Mouse (Mus musculus): Measurements from ENCODE around the gene Bag3.

The Bag3 gene

DNA sequence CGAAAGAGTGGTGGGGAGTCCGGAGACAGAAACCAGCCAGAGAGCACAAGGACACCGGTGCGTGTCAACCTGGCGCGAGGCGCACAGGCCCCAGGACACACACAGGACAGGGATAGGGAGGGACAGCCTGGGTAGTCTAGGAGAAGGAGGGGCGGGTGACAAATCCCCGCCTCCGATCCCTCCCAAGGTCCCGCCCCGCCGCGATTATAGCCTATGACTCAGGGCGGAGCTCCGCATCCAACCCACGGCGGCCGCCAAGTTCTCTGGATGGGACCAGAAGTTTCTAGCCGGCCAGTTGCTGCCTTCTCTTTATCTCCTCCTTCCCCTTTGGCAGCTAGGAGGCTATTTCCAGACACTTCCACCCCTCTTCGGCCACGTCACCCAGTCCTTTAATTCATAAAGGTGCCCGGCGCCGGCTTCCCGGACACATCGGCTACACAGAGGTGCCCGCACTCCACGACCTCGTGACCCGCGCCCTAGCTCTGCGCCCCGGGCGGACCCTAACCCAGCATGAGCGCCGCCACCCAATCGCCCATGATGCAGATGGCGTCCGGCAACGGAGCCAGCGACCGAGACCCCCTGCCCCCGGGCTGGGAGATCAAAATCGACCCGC is at the start of gene Bag3:
Gene Bag3, plus strand, starts transcription at position 268 of the 613 bp plus-strand sequence.
- in situ Hi-C loops (cut with MboI; ENCODE audit: unreplicated experiment in 2 of 2), result no loop called here

DNA sequence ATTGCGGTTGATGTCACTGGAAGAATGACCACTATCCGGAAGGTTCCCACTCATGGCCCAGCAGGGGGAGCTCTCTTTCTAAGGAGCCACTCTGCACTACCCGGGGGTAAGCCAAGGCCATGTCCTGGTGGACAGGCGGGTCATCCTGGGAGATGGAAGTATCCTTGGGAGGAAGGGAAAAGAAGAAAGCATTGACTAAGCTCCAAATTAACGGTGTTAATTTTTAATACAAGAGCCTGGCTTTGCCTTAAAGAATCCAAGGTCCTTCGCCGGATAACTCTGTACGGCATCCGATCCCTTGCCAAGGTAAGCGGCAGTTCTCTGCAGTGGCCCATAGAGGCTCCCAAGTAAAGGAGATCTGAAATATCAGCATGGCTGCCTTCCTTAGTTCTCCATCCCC is 49.1 kb upstream of the Bag3 start:
- in situ Hi-C loops (cut with MboI; ENCODE audit: unreplicated experiment in 2 of 2), result loop anchor here in 1 of 2 experiments (25.0 kb wide), 1 partner anchor 213 kb away; no protein-coding TSS in a partner anchor

DNA sequence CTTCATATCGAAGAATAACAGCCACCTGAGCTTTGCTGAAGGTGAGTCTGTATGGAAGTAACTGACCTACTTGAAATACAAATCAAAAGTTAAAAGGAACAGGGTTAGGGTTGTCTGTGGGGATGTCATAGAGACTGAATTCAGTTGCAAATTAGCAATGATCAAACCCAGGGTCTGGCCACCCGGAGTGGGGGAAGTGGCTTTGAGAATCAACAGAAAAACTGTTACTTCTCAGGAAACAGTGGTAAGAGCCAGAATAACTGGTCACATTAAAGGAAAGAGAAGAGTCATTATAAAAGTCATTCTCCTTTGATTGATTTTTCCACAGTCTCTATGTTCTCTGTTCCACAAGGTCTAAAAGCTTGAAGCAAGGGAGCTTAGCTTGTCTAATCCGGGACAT is 34.4 kb upstream of the Bag3 start:
- in situ Hi-C loops (cut with MboI; ENCODE audit: unreplicated experiment in 2 of 2), result no loop called here

DNA sequence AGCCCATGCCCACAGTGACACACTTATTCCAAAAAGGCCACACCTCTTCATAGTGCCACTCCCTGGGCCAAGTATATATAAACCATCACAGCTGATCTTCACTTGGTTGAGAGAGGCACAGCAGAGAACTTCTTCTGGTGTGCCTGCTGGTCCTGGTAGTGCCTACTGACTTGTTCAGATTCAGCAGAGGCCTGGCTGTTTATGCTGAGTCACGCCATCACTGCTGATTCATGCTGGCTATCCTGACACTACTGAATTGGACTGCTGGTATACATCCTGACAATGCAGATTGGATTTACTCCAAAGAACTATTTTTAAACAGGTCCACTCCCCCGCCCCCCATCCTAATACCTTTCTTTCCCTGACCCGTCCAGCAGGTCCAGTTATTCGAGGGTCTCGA is 28.9 kb upstream of the Bag3 start:
- in situ Hi-C loops (cut with MboI; ENCODE audit: unreplicated experiment in 2 of 2), result no loop called here

GRCm38 (mm10) chr7:128499801-128500200 is 23.6 kb upstream of the Bag3 start:
- in situ Hi-C loops (cut with MboI; ENCODE audit: unreplicated experiment in 2 of 2), result no loop called here

DNA sequence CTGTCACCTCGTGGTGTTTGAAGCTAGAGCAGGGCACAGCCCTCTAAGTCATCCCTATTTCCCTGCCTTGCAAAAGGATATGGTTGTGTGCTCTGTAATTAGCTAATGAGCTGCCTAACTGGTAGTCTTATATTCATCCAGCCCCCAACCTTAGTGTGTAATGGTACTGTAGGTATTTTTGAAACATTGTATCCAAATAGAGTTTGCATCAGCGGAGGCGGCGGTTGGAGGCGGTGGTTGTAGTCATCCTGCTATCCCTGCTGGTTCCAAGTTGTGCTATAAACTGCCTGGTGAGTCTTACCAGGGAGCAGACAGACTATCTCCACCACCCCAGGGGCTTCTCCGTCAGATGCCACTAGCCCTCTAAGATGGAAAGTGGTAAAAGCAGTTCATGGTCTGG is 19.3 kb upstream of the Bag3 start:
- in situ Hi-C loops (cut with MboI; ENCODE audit: unreplicated experiment in 2 of 2), result no loop called here

- in situ Hi-C loops (cut with MboI; ENCODE audit: unreplicated experiment in 2 of 2), result no loop called here
These were observed 11.5 kb upstream of the Bag3 start for GRCm38 (mm10) chr7:128511936-128512335.

DNA sequence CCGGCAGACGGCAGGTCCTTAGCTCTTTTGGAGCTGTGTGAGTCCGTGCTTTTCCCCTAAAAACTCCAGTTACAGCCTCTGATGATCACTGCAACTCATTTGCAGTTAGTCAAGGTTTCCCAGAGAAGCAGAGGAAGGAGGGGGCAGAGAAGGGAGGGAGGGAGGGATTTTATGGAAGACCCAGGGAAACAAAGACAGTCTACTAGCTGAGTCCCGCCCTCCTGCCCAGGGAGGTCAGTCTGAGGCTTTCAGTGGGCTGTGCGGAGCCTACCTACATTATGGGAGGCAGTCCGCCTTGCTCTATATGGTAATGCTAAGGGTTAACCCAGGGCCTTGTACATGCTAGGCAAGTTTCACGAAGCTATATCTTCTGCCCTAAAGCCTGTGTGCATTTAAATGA is 9.9 kb upstream of the Bag3 start:
- in situ Hi-C loops (cut with MboI; ENCODE audit: unreplicated experiment in 2 of 2), result no loop called here

DNA sequence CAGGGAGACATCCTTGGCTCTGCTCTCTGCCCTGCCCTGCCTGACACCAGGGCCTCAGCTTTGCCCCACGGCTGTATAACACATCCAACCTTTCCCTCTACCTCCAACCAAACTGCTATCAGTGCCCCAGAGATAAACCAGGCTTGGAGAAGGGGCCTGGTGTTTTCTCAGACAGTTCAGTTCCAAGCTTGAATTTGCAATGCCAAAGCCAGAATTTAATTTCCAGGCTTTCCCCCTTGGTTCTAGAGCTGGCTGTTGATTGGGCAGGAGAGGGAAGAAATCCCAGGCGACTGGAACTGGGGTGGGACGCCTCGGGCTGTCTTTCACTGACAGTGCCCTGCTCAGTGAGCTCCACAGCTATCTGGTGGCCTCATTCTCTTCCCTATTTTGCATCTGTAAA is 9.1 kb upstream of the Bag3 start:
- in situ Hi-C loops (cut with MboI; ENCODE audit: unreplicated experiment in 2 of 2), result no loop called here

- in situ Hi-C loops (cut with MboI; ENCODE audit: unreplicated experiment in 2 of 2), result no loop called here
These were observed 7.1 kb upstream of the Bag3 start for GRCm38 (mm10) chr7:128516346-128516745.

DNA sequence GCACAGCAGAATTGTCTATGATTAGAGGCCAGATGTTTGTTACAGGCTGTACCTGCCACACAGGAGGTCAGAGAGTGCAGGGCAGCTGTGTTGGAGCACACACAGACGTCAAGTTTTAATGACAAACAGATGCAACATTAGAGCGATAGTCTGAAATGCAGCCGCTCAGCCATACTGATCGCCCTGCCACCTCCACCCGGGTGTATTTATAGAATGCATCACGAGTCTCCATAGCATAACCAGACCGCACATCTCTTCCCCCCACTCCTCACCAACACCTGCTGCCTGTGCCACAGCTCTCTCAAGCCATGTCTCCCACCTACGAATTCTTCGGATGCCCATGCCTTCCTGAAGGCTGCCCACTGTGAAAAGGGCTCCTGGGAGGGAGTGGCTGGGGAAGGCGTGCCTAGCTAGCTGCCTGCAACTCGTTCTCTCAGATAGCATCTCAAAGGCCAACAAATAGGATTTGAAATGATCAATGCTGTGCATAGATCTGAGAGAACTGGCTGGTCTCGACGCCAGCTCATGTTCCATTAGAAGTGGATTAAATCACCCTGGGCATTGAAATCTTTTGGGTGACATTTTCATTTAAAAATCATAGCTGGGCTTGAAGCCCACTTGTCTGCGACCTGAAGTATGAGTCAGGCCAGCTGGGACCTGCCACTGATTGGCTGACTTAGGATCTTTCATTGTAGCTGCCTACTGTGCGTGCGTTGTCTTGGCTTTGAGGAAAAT is 3.9 kb upstream of the Bag3 start:
- in situ Hi-C loops (cut with MboI; ENCODE audit: unreplicated experiment in 2 of 2), result no loop called here

DNA sequence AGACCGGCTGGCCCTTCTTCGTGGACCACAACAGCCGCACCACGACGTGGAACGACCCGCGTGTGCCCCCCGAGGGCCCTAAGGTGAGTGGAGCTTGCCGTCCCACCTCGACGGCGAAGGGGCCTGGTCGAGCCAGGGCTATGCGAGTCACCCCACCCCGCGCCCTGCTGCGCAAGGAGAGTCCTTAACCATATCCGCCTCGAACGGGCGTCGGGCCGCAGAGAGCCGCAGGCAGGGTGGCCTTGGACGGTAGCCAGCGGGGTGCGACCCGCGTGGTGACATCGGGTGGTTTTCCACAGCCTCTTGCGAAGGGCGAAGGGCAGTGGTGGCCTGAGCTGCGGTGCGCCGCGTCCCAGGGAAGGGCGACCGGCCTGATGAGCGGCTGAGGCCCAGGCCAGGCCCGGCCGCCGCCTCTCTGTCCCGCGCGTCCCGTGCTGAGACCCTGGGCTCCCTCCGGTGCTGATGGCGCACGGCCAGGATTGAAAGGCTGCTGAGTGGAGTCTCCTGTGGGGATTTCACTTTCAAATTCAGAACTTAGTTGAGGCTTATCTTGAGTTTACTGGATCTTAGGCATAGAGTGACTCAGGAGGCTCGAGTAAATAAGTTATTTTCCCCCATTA is 656 bp downstream of the Bag3 start:
- in situ Hi-C loops (cut with MboI; ENCODE audit: unreplicated experiment in 2 of 2), result no loop called here

GRCm38 (mm10) chr7:128524641-128525040 is 1.2 kb downstream of the Bag3 start:
- in situ Hi-C loops (cut with MboI; ENCODE audit: unreplicated experiment in 2 of 2), result no loop called here

DNA sequence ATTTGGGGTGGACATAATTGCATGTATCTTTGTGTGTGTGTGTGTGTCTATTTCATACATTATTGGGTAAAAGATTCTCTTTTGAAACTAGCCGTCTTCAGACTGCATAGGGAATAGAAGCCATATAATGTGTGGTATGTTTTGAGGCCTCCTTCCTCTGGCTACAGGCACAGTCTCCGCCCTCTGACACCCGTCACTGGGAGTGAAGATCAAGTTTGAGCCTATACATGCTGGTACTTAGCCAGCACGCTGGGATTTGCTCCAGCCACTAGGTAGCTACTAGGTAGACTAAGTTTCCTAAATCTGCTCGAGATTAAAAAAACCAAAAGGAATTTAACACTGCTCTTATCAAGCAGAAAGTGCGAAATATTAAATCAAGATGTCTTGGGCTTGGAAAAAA is 3.2 kb downstream of the Bag3 start:
- in situ Hi-C loops (cut with MboI; ENCODE audit: unreplicated experiment in 2 of 2), result no loop called here

DNA sequence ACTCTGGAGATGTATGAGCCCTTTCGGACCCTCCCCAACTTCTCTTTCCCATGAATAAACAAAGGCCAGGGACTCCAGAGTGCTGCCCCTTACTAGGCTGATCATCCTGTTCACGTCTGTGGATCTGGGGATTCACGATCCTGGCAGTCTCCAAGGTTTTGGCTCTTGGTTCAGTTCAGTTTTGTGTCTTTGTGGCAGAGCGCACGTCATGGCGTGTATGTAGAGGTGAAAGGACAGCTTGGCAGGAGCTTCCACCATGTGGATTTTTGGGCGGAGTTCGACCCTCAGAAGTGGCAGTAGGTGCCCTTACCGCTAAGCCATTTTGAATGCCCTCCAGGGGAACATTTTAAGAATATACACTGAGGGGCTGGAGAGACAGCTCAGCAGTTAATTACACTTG is 5.2 kb downstream of the Bag3 start:
- in situ Hi-C loops (cut with MboI; ENCODE audit: unreplicated experiment in 2 of 2), result no loop called here

DNA sequence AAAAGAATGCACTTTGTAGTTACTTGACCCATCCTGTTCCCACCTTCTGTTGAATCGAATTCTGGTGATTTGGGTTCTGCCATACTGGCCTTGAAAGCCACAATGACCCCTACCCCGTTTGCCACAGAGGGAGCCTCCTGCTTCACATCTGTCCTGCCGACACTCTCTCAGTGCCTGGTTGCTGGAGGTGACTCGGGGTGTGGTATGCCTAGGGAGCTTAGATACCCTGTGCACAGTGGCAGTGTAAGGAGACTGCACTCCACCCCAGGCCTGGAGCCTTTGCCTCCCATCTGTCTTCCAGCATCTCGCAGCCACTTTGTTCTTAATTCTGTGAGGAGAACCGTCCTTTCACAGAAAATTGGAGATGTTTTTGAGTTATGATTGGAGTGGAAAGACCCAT is 5.7 kb downstream of the Bag3 start:
- in situ Hi-C loops (cut with MboI; ENCODE audit: unreplicated experiment in 2 of 2), result no loop called here

DNA sequence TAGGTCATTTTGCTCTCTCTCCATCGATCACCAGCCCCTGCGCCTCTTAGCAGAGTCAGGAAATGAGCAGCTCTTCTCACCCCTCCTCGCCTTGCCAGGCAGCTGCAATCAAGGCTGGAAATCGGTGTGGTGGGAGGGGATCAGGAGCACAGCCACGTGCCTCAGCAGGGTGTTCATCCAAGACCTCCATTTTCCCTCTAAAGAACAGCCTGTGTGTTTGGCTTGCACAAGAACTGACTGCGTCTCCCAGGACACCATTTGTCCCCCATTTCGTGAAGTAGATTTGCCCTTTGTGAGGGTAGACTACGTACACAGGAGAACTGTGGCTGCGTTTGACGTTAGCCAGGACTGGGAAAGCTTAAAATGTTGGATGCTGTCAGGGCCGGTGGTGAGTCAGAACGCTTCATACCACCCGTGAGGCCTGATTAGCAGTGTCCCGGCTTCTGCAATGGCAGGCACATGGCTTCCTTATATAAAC is 6.2 kb downstream of the Bag3 start:
- in situ Hi-C loops (cut with MboI; ENCODE audit: unreplicated experiment in 2 of 2), result no loop called here

DNA sequence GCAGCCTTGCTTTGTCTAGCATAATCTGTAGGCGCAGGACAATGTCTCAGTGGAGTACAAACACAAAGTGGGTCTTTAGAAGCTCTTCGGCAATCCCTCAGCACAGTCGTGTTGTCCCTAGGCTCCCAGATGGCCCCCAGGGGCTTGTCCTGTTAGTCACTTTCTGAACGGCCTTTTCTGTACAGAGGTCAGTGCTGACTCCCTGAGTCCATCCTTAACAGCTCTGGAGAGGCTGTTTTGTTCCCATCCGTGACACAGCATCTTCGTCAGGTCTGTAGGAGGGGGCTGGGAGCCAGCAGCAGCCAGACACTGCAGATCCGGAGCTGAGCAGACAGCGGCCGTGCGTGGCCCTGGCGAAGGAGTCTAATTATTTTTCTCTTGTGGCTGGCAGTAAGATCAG is 7.6 kb downstream of the Bag3 start:
- in situ Hi-C loops (cut with MboI; ENCODE audit: unreplicated experiment in 2 of 2), result no loop called here

DNA sequence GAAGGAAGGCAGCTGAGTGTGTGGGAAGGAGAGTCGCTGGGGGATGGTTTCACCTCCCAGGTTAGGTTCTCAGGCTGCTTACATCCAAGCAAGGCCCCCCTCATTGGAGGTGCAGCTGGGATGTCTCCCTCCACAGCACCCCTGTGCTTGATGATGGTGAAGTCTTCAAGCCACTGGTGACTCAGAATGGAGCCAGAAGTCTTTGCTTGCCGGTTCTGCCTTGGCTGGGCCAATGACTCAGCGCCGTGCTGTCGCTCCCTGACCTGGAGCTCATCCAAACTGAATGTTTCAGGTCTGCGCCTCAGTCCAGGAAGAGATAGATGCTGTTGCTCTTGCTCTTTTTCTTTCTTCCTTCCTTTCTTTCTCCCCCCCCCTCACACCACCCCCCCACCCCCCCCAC is 8.5 kb downstream of the Bag3 start:
- in situ Hi-C loops (cut with MboI; ENCODE audit: unreplicated experiment in 2 of 2), result no loop called here

DNA sequence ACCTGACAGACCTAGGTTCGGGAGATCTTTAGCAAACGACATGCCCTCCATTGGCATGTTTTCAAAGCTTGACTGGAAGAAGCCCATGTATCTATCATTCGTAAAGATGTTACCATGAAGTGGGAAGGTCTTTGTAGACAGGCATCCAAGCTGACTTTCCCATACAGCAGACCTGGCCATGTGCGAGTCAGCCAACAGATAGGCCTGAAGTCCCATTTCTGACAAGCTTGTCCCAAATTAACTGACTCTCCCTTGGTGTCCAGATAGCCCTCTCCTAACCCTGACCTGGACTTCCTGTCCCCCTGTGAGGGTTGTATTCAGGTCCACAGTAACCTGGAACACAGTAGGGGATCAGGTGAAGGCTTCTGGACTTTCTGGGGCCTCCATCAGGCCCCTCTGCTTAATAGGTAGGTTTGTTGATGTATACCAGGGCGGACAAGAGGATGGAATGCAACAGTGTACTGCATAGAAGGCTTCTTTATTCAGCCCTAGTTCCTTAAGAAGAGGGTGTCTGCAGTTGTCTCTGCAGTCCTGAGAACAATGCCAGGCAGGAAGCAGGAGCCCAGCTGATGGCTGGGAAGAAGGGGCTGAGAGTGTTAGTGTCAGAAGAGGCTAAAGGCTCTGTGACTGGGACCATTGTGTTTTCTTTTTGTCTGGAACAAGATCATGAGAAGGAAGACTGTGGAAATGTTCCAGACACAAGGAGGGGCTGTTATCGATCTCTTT is 9.2 kb downstream of the Bag3 start:
- in situ Hi-C loops (cut with MboI; ENCODE audit: unreplicated experiment in 2 of 2), result no loop called here

GRCm38 (mm10) chr7:128534984-128535491 is 11.6 kb downstream of the Bag3 start:
- in situ Hi-C loops (cut with MboI; ENCODE audit: unreplicated experiment in 2 of 2), result no loop called here
